Mouse (Mus musculus): ENCODE data around the gene Efcab9. TPM values are rescaled to one million over a fixed set of nuclear protein-coding genes. Genes with fewer than 3 reads are reported as not detected.
A peak's percentile ranks its signal among the peaks of the same experiment; 100 is the strongest.

Efcab9 gene
- polyA plus RNA-seq, 1 experiment, result not detected

GRCm38 (mm10) chr11:32551579-32552297 lies 19.9 kb upstream of the Efcab9 start:
- no peak overlapping the region for H3K4me3 ChIP-seq (ENCODE audit: insufficient read depth, low read depth, low read length)
- no peaks in the 10 kb centered on the region for H3K27me3 ChIP-seq (replicated peaks; ENCODE audit: control insufficient read depth, insufficient read depth, low read length)
- no peak overlapping the region for H3K27ac ChIP-seq (ENCODE audit: insufficient read depth, low read depth, low read length)
- peaks cover 5% of the 10 kb centered on the region for H3K4me1 ChIP-seq (ENCODE audit: control insufficient read depth, insufficient read depth, low read length)
- DNase-seq, result no peak
- H3K36me3 ChIP-seq (ENCODE audit: control insufficient read depth, insufficient read depth, low read length), result no peaks in the 10 kb centered on the region
- WGBS, result 81% methylated on average over 12 of the region's 12 CpGs
- TF ChIP-seq CTCF (conservative IDR thresholded peaks at IDR 0.05; ENCODE audit: insufficient read depth, insufficient read length, low read depth, low read length) (no peak), POLR2A (IDR thresholded peaks at IDR 0.05; ENCODE audit: low read depth, low read length) (no peak)

GRCm38 (mm10) chr11:32551056-32551455 lies 19.2 kb upstream of the Efcab9 start:
- no peak for TF ChIP-seq POLR2A (IDR thresholded peaks at IDR 0.05; ENCODE audit: low read depth, low read length)
- no peak for TF ChIP-seq CTCF (conservative IDR thresholded peaks at IDR 0.05; ENCODE audit: insufficient read depth, insufficient read length, low read depth, low read length)
- no peaks in the 10 kb centered on the region for H3K36me3 ChIP-seq (ENCODE audit: control insufficient read depth, insufficient read depth, low read length)
- DNase-seq, result no peak
- WGBS, result 90% methylated on average over 4 of the region's 4 CpGs
- peaks cover 6% of the 10 kb centered on the region for H3K4me1 ChIP-seq (ENCODE audit: control insufficient read depth, insufficient read depth, low read length)
- H3K27me3 ChIP-seq (replicated peaks; ENCODE audit: control insufficient read depth, insufficient read depth, low read length), result no peaks in the 10 kb centered on the region
- no peak overlapping the region for H3K4me3 ChIP-seq (ENCODE audit: insufficient read depth, low read depth, low read length)
- H3K27ac ChIP-seq (ENCODE audit: insufficient read depth, low read depth, low read length), result no peak overlapping the region

- TF ChIP-seq POLR2A (IDR thresholded peaks at IDR 0.05; ENCODE audit: low read depth, low read length) (no peak), CTCF (conservative IDR thresholded peaks at IDR 0.05; ENCODE audit: insufficient read depth, insufficient read length, low read depth, low read length) (no peak)
- H3K4me3 ChIP-seq (ENCODE audit: insufficient read depth, low read depth, low read length), result no peak overlapping the region
- H3K36me3 ChIP-seq (ENCODE audit: control insufficient read depth, insufficient read depth, low read length), result no peaks in the 10 kb centered on the region
- no peak overlapping the region for H3K27ac ChIP-seq (ENCODE audit: insufficient read depth, low read depth, low read length)
- peak; percentile 52 for DNase-seq
- peaks cover 6% of the 10 kb centered on the region for H3K4me1 ChIP-seq (ENCODE audit: control insufficient read depth, insufficient read depth, low read length)
- H3K27me3 ChIP-seq (replicated peaks; ENCODE audit: control insufficient read depth, insufficient read depth, low read length), result no peaks in the 10 kb centered on the region
- WGBS, result 61% methylated on average over 4 of the region's 4 CpGs
Measured at GRCm38 (mm10) chr11:32550102-32550501, 18.2 kb upstream of the Efcab9 start.

- Histone ChIP-seq H3K36me3 (ENCODE audit: control insufficient read depth, insufficient read depth, low read length) (no peaks in the 10 kb centered on the region), H3K27me3 (replicated peaks; ENCODE audit: control insufficient read depth, insufficient read depth, low read length) (no peaks in the 10 kb centered on the region), H3K4me3 (ENCODE audit: insufficient read depth, low read depth, low read length) (no peak overlapping the region), H3K27ac (ENCODE audit: insufficient read depth, low read depth, low read length) (no peak overlapping the region), H3K4me1 (ENCODE audit: control insufficient read depth, insufficient read depth, low read length) (peaks cover 6% of the 10 kb centered on the region)
- DNase-seq, result no peak
- TF ChIP-seq CTCF (conservative IDR thresholded peaks at IDR 0.05; ENCODE audit: insufficient read depth, insufficient read length, low read depth, low read length) (no peak), POLR2A (IDR thresholded peaks at IDR 0.05; ENCODE audit: low read depth, low read length) (no peak)
- WGBS, result 64% methylated on average over 6 of the region's 6 CpGs
Measured at GRCm38 (mm10) chr11:32549236-32549635, 17.4 kb upstream of the Efcab9 start.

- Histone ChIP-seq H3K27ac (ENCODE audit: insufficient read depth, low read depth, low read length) (no peak overlapping the region), H3K36me3 (ENCODE audit: control insufficient read depth, insufficient read depth, low read length) (no peaks in the 10 kb centered on the region), H3K4me1 (ENCODE audit: control insufficient read depth, insufficient read depth, low read length) (peaks cover 6% of the 10 kb centered on the region), H3K27me3 (replicated peaks; ENCODE audit: control insufficient read depth, insufficient read depth, low read length) (no peaks in the 10 kb centered on the region), H3K4me3 (ENCODE audit: insufficient read depth, low read depth, low read length) (no peak overlapping the region)
- WGBS, result 82% methylated on average over 4 of the region's 4 CpGs
- TF ChIP-seq CTCF (conservative IDR thresholded peaks at IDR 0.05; ENCODE audit: insufficient read depth, insufficient read length, low read depth, low read length), result no peak
- no peak for TF ChIP-seq POLR2A (IDR thresholded peaks at IDR 0.05; ENCODE audit: low read depth, low read length)
- DNase-seq, result no peak
Measured at GRCm38 (mm10) chr11:32548240-32548639, 16.4 kb upstream of the Efcab9 start.

- no peak for TF ChIP-seq CTCF (conservative IDR thresholded peaks at IDR 0.05; ENCODE audit: insufficient read depth, insufficient read length, low read depth, low read length)
- TF ChIP-seq POLR2A (IDR thresholded peaks at IDR 0.05; ENCODE audit: low read depth, low read length), result no peak
- Histone ChIP-seq H3K36me3 (ENCODE audit: control insufficient read depth, insufficient read depth, low read length) (no peaks in the 10 kb centered on the region), H3K27me3 (replicated peaks; ENCODE audit: control insufficient read depth, insufficient read depth, low read length) (no peaks in the 10 kb centered on the region), H3K4me3 (ENCODE audit: insufficient read depth, low read depth, low read length) (no peak overlapping the region), H3K27ac (ENCODE audit: insufficient read depth, low read depth, low read length) (no peak overlapping the region), H3K4me1 (ENCODE audit: control insufficient read depth, insufficient read depth, low read length) (peaks cover 6% of the 10 kb centered on the region; the same call in 1 of the 2 replicates)
- 81% methylated on average over 10 of the region's 10 CpGs for WGBS
- DNase-seq, result no peak
Measured at GRCm38 (mm10) chr11:32547391-32547947, 15.6 kb upstream of the Efcab9 start.

GRCm38 (mm10) chr11:32546483-32546882 lies 14.6 kb upstream of the Efcab9 start:
- Histone ChIP-seq H3K27ac (ENCODE audit: insufficient read depth, low read depth, low read length) (no peak overlapping the region), H3K36me3 (ENCODE audit: control insufficient read depth, insufficient read depth, low read length) (no peaks in the 10 kb centered on the region), H3K27me3 (replicated peaks; ENCODE audit: control insufficient read depth, insufficient read depth, low read length) (no peaks in the 10 kb centered on the region), H3K4me1 (ENCODE audit: control insufficient read depth, insufficient read depth, low read length) (peaks cover 6% of the 10 kb centered on the region; the same call in 1 of the 2 replicates), H3K4me3 (ENCODE audit: insufficient read depth, low read depth, low read length) (no peak overlapping the region)
- 41% methylated on average over 5 of the region's 5 CpGs for WGBS
- peak; percentile 48 for DNase-seq
- TF ChIP-seq CTCF (conservative IDR thresholded peaks at IDR 0.05; ENCODE audit: insufficient read depth, insufficient read length, low read depth, low read length) (no peak), POLR2A (IDR thresholded peaks at IDR 0.05; ENCODE audit: low read depth, low read length) (no peak)

Data from kidney, adult 2 months (tissue).